Mouse (Mus musculus): Measurements from ENCODE around the gene Tnxb.
A peak's percentile ranks its signal among the peaks of the same experiment; 100 is the strongest.

Tnxb gene

GRCm38 (mm10) chr17:34644608-34645007 is 25.7 kb upstream of the Tnxb start, which contains the start of gene Fkbpl:
TSS of gene Fkbpl (plus strand) at chr17:34644764.
- peak; percentile 99 for DNase-seq

- DNase-seq, result peak; percentile 68
These were observed 25.0 kb upstream of the Tnxb start for GRCm38 (mm10) chr17:34645256-34645829.

GRCm38 (mm10) chr17:34645831-34646511 is 24.4 kb upstream of the Tnxb start:
- DNase-seq, result peak; percentile 77

- peak; percentile 98 for DNase-seq
These were observed 23.2 kb upstream of the Tnxb start, which contains the start of gene Atf6b for GRCm38 (mm10) chr17:34646906-34647787. TSS of gene Atf6b (plus strand) at chr17:34647146.

- peak; percentile 59 for DNase-seq
These were observed 22.0 kb upstream of the Tnxb start for GRCm38 (mm10) chr17:34648141-34648890.

- peak; percentile 43 for DNase-seq
These were observed 21.1 kb upstream of the Tnxb start for GRCm38 (mm10) chr17:34649106-34649864.

- DNase-seq, result peak; percentile 33
These were observed 19.6 kb upstream of the Tnxb start for GRCm38 (mm10) chr17:34650781-34651180.

GRCm38 (mm10) chr17:34651507-34652221 is 18.7 kb upstream of the Tnxb start:
- peak; percentile 42 for DNase-seq

GRCm38 (mm10) chr17:34652546-34652945 is 17.8 kb upstream of the Tnxb start:
- no peak for DNase-seq

- peak; percentile 19 for DNase-seq
These were observed 17.4 kb upstream of the Tnxb start for GRCm38 (mm10) chr17:34652985-34653384.

GRCm38 (mm10) chr17:34653746-34654285 is 16.5 kb upstream of the Tnxb start:
- peak; percentile 63 for DNase-seq

- DNase-seq, result peak; percentile 45
These were observed 15.9 kb upstream of the Tnxb start for GRCm38 (mm10) chr17:34654392-34654791.

GRCm38 (mm10) chr17:34655160-34655559 is 15.2 kb upstream of the Tnxb start:
- DNase-seq, result peak; percentile 39

GRCm38 (mm10) chr17:34655581-34655991 is 14.7 kb upstream of the Tnxb start:
- DNase-seq, result peak; percentile 49

- DNase-seq, result peak; percentile 8
These were observed 13.7 kb upstream of the Tnxb start for GRCm38 (mm10) chr17:34656666-34657065.

- DNase-seq, result no peak
These were observed 13.1 kb upstream of the Tnxb start for GRCm38 (mm10) chr17:34657271-34657670.

- DNase-seq, result no peak
These were observed 12.2 kb upstream of the Tnxb start for GRCm38 (mm10) chr17:34658145-34658544.

- DNase-seq, result no peak
These were observed 11.7 kb upstream of the Tnxb start for GRCm38 (mm10) chr17:34658591-34658990.

GRCm38 (mm10) chr17:34659181-34659896 is 11.0 kb upstream of the Tnxb start:
- no peak for DNase-seq

GRCm38 (mm10) chr17:34659897-34660214 is 10.5 kb upstream of the Tnxb start:
- DNase-seq, result no peak

Measured in cerebellum, adult 9-10 months (tissue).